Comparison of ENCODE assay signal across 17 mouse cellular contexts in genomic region chr10:14120512-14120911, GRCm38 (mm10).
"Had no signal": no experiment of that assay in that cellular context is flagged by ENCODE, and none has a peak within 500 bp of the region (broad histone marks: within the 10 kb centered on the region; RNA-seq: fewer than 3 reads in every experiment).

No protein-coding gene starts in this region.

- DNase-seq: kidney, adult 2 months; kidney, postnatal 25 days; left cerebral cortex, postnatal 4 days; liver, postnatal 0 days; lung, postnatal 10 days; lung, postnatal 4 days; midbrain, embryonic 14.5 days; thymus, adult 2 months; thymus, postnatal 14 days; thymus, postnatal 4 days had no signal

- H3K4me2 ChIP-seq: limb, embryonic 12.5 days; limb, embryonic 15.5 days; liver, embryonic 11.5 days; lung, embryonic 15.5 days; midbrain, embryonic 11.5 days had no signal

- H3K27ac ChIP-seq: kidney, postnatal 0 days; limb, embryonic 12.5 days; limb, embryonic 15.5 days; liver, embryonic 14.5 days; lung, embryonic 15.5 days had no signal

- H3K4me1 ChIP-seq: limb, embryonic 12.5 days; limb, embryonic 15.5 days; lung, embryonic 15.5 days had no signal

- H3K9ac ChIP-seq: limb, embryonic 12.5 days; limb, embryonic 15.5 days; liver, embryonic 14.5 days; liver, postnatal 0 days; lung, embryonic 15.5 days had no signal

- H3K9me3 ChIP-seq: limb, embryonic 12.5 days; limb, embryonic 15.5 days; lung, embryonic 15.5 days had no signal

- H3K4me3 ChIP-seq: limb, embryonic 12.5 days; limb, embryonic 15.5 days; lung, embryonic 15.5 days had no signal

- H3K36me3 ChIP-seq: limb, embryonic 12.5 days; limb, embryonic 15.5 days; lung, embryonic 15.5 days had no signal

- H3K27me3 ChIP-seq: limb, embryonic 12.5 days; limb, embryonic 15.5 days; lung, embryonic 15.5 days had no signal

- ATAC-seq: liver, postnatal 0 days had no signal
